Mouse (Mus musculus) gastrocnemius, postnatal 36 days (tissue): ENCODE measurements at regions not wholly inside any gene's neighbourhood (a gene's known extent, or its start where the extent isn't known, plus 50 kb on each side); places are given as distances from the start of the nearest gene placed in this dataset.

Experiments
- DNase-seq, 2 experiments: peaks; one replicate each; pipeline ENCODE4 v3.0.0; 2022
- intact Hi-C: fragments of 180-260 bp; cut with DNase I; formaldehyde crosslinking; loops from one replicate; pipeline ENCODE4 v1.15.1; 2025

- intact Hi-C loops, result no loop called here
- DNase-seq, result no peak
Observed at GRCm38 (mm10) chr12:27648602-27649001, 306.2 kb upstream of the Sox11 start.

GRCm38 (mm10) chr12:27646497-27647307 lies 304.3 kb upstream of the Sox11 start:
- intact Hi-C loops, result no loop called here
- DNase-seq, result no peak

- DNase-seq, result no peak
- intact Hi-C loops, result no loop called here
Observed at GRCm38 (mm10) chr12:27619616-27620015, 277.2 kb upstream of the Sox11 start.

- intact Hi-C loops, result no loop called here
- DNase-seq, result peak; percentile 14 to 19
Observed at GRCm38 (mm10) chr12:27604061-27604679, 261.8 kb upstream of the Sox11 start.

GRCm38 (mm10) chr12:27599149-27599548 lies 256.8 kb upstream of the Sox11 start:
- intact Hi-C loops, result loop anchor here (2.0 kb wide), 1 partner anchor 834 kb away; no protein-coding TSS in a partner anchor
- peak; percentile 26 to 29 for DNase-seq

- intact Hi-C loops, result loop anchor here (2.0 kb wide), 1 partner anchor 835 kb away; no protein-coding TSS in a partner anchor
- DNase-seq, result no peak
Observed at GRCm38 (mm10) chr12:27597878-27598277, 255.5 kb upstream of the Sox11 start.

- DNase-seq, result no peak
- intact Hi-C loops, result no loop called here
Observed at GRCm38 (mm10) chr12:27597322-27597721, 254.9 kb upstream of the Sox11 start.

- intact Hi-C loops, result no loop called here
- DNase-seq, result no peak
Observed at GRCm38 (mm10) chr12:27595576-27595975, 253.2 kb upstream of the Sox11 start.

GRCm38 (mm10) chr12:27593436-27593835 lies 251.1 kb upstream of the Sox11 start:
- no peak for DNase-seq
- intact Hi-C loops, result no loop called here

- no peak for DNase-seq
- intact Hi-C loops, result no loop called here
Observed at GRCm38 (mm10) chr12:27576109-27576700, 233.8 kb upstream of the Sox11 start.

- intact Hi-C loops, result no loop called here
- no peak for DNase-seq
Observed at GRCm38 (mm10) chr12:27575629-27576028, 233.3 kb upstream of the Sox11 start.

GRCm38 (mm10) chr12:27567250-27567649 lies 224.9 kb upstream of the Sox11 start:
- intact Hi-C loops, result no loop called here
- no peak for DNase-seq

- intact Hi-C loops, result no loop called here
- no peak for DNase-seq
Observed at GRCm38 (mm10) chr12:27565965-27566507, 223.7 kb upstream of the Sox11 start.

- intact Hi-C loops, result no loop called here
- no peak for DNase-seq
Observed at GRCm38 (mm10) chr12:27564641-27565306, 222.4 kb upstream of the Sox11 start.

- intact Hi-C loops, result no loop called here
- DNase-seq, result no peak
Observed at GRCm38 (mm10) chr12:27563900-27564299, 221.5 kb upstream of the Sox11 start.

- intact Hi-C loops, result no loop called here
- DNase-seq, result no peak
Observed at GRCm38 (mm10) chr12:27552809-27553208, 210.4 kb upstream of the Sox11 start.

- intact Hi-C loops, result no loop called here
- DNase-seq, result no peak
Observed at GRCm38 (mm10) chr12:27538210-27538609, 195.8 kb upstream of the Sox11 start.

- intact Hi-C loops, result no loop called here
- no peak for DNase-seq
Observed at GRCm38 (mm10) chr12:27537507-27537906, 195.1 kb upstream of the Sox11 start.

GRCm38 (mm10) chr12:27537017-27537416 lies 194.6 kb upstream of the Sox11 start:
- intact Hi-C loops, result no loop called here
- DNase-seq, result no peak

- intact Hi-C loops, result no loop called here
- no peak for DNase-seq
Observed at GRCm38 (mm10) chr12:27525604-27526003, 183.2 kb upstream of the Sox11 start.

- intact Hi-C loops, result no loop called here
- DNase-seq, result no peak
Observed at GRCm38 (mm10) chr12:27513253-27513652, 170.9 kb upstream of the Sox11 start.
